Mouse (Mus musculus) liver, embryonic 15.5 days (tissue): ENCODE results near the gene Gm45194. TPM values are rescaled to one million over a fixed set of nuclear protein-coding genes. Genes with fewer than 3 reads are reported as not detected.

Source experiments
- ATAC-seq: fragments of 200-750 bp; cut with Nextera tagmentation; 2 replicates; pipeline ENCODE4 v1.8.0; 2017; ENCODE audit warnings: moderate number of reproducible peaks, mild to moderate bottlenecking, moderate library complexity; ENCODE audit not compliant: insufficient read depth
- H3K27ac ChIP-seq: fragments of 300-500 bp; sonication (generic); replicated peaks from 2 replicates; pipeline ENCODE4 v1.5.1; 2015; ENCODE audit warnings: mild to moderate bottlenecking, inconsistent platforms
- H3K27me3 ChIP-seq: fragments of 300-500 bp; sonication (generic); 2 replicates; pipeline ENCODE4 v1.6.1; 2015; ENCODE audit warnings: mild to moderate bottlenecking, inconsistent platforms
- H3K36me3 ChIP-seq: fragments of 300-500 bp; sonication (generic); replicated peaks from 2 replicates; pipeline ENCODE4 v1.6.1; 2015; ENCODE audit warnings: moderate library complexity, mild to moderate bottlenecking, inconsistent platforms
- H3K4me1 ChIP-seq: fragments of 300-500 bp; sonication (generic); replicated peaks from 2 replicates; pipeline ENCODE4 v1.6.1; 2015; ENCODE audit warnings: inconsistent platforms
- H3K4me2 ChIP-seq: fragments of 300-500 bp; sonication (generic); 2 replicates; pipeline ENCODE4 v1.6.1; 2015; ENCODE audit warnings: moderate library complexity, mild to moderate bottlenecking, inconsistent platforms
- H3K4me3 ChIP-seq: fragments of 300-500 bp; sonication (generic); replicated peaks from 2 replicates; pipeline ENCODE4 v1.5.1; 2015; ENCODE audit warnings: mild to moderate bottlenecking, inconsistent platforms
- H3K9ac ChIP-seq: fragments of 300-500 bp; sonication (generic); 2 replicates; pipeline ENCODE4 v1.6.1; 2015; ENCODE audit warnings: moderate library complexity, mild to moderate bottlenecking, inconsistent platforms
- H3K9me3 ChIP-seq: fragments of 300-500 bp; sonication (generic); replicated peaks from 2 replicates; pipeline ENCODE4 v1.6.1; 2016; ENCODE audit warnings: inconsistent platforms
- WGBS: fragments of 180-500 bp; shearing (Covaris S2); methylation state at CpG from one replicate; pipeline ENCODE4 v1.1.7; 2015; ENCODE audit warnings: mixed read lengths; ENCODE audit not compliant: insufficient replicate concordance; 5-methylcytosine and 5-hydroxymethylcytosine counted together
- polyA plus RNA-seq: library from polyadenylated mRNA; unstranded; fragments of >200 nt; fragmentation: Nextera tagmentation; extraction: Ambion mirVana; gene quantifications from 2 replicates; pipeline ENCODE4 v1.2.1, GENCODE M21; 2015

Gene Gm45194
- polyA plus RNA-seq, 1 experiment from 2014 or later = 0.23 TPM

- H3K27ac ChIP-seq = no peak overlapping the region
- no peaks in the 10 kb centered on the region for H3K36me3 ChIP-seq
- H3K4me2 ChIP-seq = no peak overlapping the region
- H3K4me3 ChIP-seq = no peak overlapping the region
- 41% methylated on average over 2 of the region's 2 CpGs for WGBS
- no peaks in the 10 kb centered on the region for H3K9me3 ChIP-seq
- no peak for ATAC-seq
- no peaks in the 10 kb centered on the region for H3K27me3 ChIP-seq
- no peak overlapping the region for H3K9ac ChIP-seq
- no peaks in the 10 kb centered on the region for H3K4me1 ChIP-seq
Measured at GRCm38 (mm10) chrX:112255513-112255912, 364.3 kb downstream of the Gm45194 start.

DNA sequence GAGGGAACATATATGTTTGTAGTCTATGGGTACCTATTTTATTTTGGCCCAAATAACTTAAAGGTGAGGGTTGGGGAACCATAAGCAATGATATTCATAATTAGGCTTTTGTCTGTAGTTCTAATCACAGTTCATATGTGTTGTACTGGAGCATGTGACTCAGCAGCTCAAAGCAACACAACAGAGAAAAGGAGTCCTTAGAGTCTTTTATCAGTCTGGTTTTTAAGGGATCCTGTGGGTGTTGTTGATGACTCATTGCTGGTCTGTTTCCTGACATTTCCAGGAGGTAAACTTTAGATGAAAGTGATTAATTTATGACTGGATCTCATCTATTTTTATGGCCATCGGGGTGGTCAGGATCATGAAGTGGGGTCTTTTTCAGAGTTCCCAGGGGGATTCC is 382.4 kb downstream of the Gm45194 start:
- H3K4me2 ChIP-seq = no peak overlapping the region
- no peaks in the 10 kb centered on the region for H3K27me3 ChIP-seq
- H3K9ac ChIP-seq = no peak overlapping the region
- no peak overlapping the region for H3K27ac ChIP-seq
- H3K9me3 ChIP-seq = no peaks in the 10 kb centered on the region
- H3K4me1 ChIP-seq = no peaks in the 10 kb centered on the region
- H3K36me3 ChIP-seq = no peaks in the 10 kb centered on the region
- no peak for ATAC-seq
- H3K4me3 ChIP-seq = no peak overlapping the region
- WGBS = 52% methylated on average over 1 of the region's 1 CpGs

Other genes starting within 250 kb of the Gm45194 start
- 0.02 TPM in 2 replicates for gene Hdx, start 194.3 kb upstream of the Gm45194 start, polyA plus RNA-seq
- 0.30 and 0.60 TPM in 2 replicates for gene Tex16, start 119.6 kb downstream of the Gm45194 start, polyA plus RNA-seq